Mouse (Mus musculus) forebrain, embryonic 12.5 days (tissue): ENCODE measurements around the gene Mrgprh. TPM values are rescaled to one million over a fixed set of nuclear protein-coding genes. Genes with fewer than 3 reads are reported as not detected.
"Not testable (repeated sequence)": the region's sequence is repeated elsewhere in the genome, so short reads cannot be mapped to it uniquely, and the experiment has no call there.

ENCODE experiments used
- ATAC-seq: fragments of 200-750 bp; cut with Nextera tagmentation; 2 replicates; pipeline ENCODE4 v1.8.0; 2017; ENCODE audit warnings: moderate TSS enrichment; ENCODE audit not compliant: low FRiP score
- H3K27ac ChIP-seq: fragments of 300-500 bp; sonication (generic); 2 replicates; pipeline ENCODE4 v1.5.1; 2016; ENCODE audit warnings: mild to moderate bottlenecking
- H3K27me3 ChIP-seq: fragments of 300-500 bp; sonication (generic); 2 replicates; pipeline ENCODE4 v1.6.1; 2016; ENCODE audit warnings: mild to moderate bottlenecking
- H3K36me3 ChIP-seq: fragments of 300-500 bp; sonication (generic); replicated peaks from 2 replicates; pipeline ENCODE4 v1.6.1; 2016; ENCODE audit warnings: mild to moderate bottlenecking
- H3K4me1 ChIP-seq: fragments of 300-500 bp; sonication (generic); 2 replicates; pipeline ENCODE4 v1.6.1; 2016
- H3K4me2 ChIP-seq: fragments of 300-500 bp; sonication (generic); 2 replicates; pipeline ENCODE4 v1.6.1; 2016; ENCODE audit warnings: mild to moderate bottlenecking, moderate library complexity
- H3K4me3 ChIP-seq: fragments of 300-500 bp; sonication (generic); replicated peaks from 2 replicates; pipeline ENCODE4 v1.5.1; 2016; ENCODE audit warnings: mild to moderate bottlenecking
- H3K9ac ChIP-seq: fragments of 300-500 bp; sonication (generic); 2 replicates; pipeline ENCODE4 v1.6.1; 2016; ENCODE audit warnings: mild to moderate bottlenecking
- H3K9me3 ChIP-seq: fragments of 300-500 bp; sonication (generic); 2 replicates; pipeline ENCODE4 v1.6.1; 2016
- WGBS: fragments of 180-500 bp; shearing (Covaris S2); methylation state at CpG from one replicate; pipeline ENCODE4 v1.1.7; 2016; 5-methylcytosine and 5-hydroxymethylcytosine counted together
- polyA plus RNA-seq: library from polyadenylated mRNA; unstranded; fragments of >200 nt; fragmentation: Nextera tagmentation; extraction: Ambion mirVana; gene quantifications from 2 replicates; pipeline ENCODE4 v1.2.1, GENCODE M21; 2016

The Mrgprh gene
- polyA plus RNA-seq, 1 experiment from 2014 or later: not detected

DNA sequence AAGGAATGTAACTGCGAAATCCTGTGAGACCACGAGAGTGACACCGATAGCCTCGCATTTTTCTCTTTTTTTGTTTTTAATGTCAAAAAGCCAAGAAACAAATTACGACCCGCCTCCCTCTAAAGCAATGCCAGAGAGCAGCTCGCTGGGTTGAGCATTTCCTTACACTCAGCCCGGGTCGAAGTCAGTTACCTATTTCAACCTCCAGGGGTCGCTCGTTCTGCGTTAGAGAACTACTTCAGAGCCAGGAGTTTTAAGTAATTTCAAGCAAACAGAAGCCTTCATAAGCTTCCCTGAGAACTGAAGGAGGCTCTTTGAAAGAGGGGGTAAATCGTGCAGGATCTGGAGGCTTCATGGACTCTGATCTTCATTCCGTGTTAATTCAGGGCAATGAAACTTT, 4.3 kb downstream of the Mrgprh start:
- Histone ChIP-seq H3K4me2 (peak overlapping the region; percentile 2; the same call in 1 of the 2 replicates), H3K27ac (no peak overlapping the region), H3K9me3 (no peaks in the 10 kb centered on the region), H3K36me3 (no peaks in the 10 kb centered on the region), H3K9ac (no peak overlapping the region), H3K4me1 (peaks cover 3% of the 10 kb centered on the region; the same call in 1 of the 2 replicates), H3K4me3 (no peak overlapping the region), H3K27me3 (no peaks in the 10 kb centered on the region; the same call in 1 of the 2 replicates)
- 5% methylated on average over 14 of the region's 14 CpGs for WGBS
- ATAC-seq: peak; percentile 53; the same call in 1 of the 2 replicates

DNA sequence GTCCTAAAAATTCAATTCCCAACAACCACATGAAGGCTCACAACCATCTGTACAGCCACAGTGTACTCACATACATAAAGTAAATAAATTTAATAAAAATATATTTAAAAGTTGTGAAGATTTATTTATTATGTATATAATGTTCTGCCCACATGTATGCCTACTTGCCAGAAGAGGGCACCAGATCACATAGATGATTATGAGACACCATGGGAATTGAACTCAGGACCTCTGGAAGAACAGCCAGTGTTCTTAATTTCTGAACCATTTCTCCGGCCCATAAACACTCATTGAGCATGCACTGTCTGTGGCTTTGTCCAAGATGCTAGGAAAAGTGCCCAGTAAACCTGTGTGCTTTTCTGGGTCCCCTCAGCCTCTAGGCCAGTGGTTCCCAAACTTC, 5.4 kb downstream of the Mrgprh start:
- 94% methylated on average over 1 of the region's 1 CpGs for WGBS
- no peak overlapping the region for H3K9ac ChIP-seq
- no peak overlapping the region for H3K4me2 ChIP-seq
- no peak overlapping the region for H3K4me3 ChIP-seq
- no peak for ATAC-seq
- no peak overlapping the region for H3K27ac ChIP-seq
- no peaks in the 10 kb centered on the region for H3K36me3 ChIP-seq
- peaks cover 3% of the 10 kb centered on the region; the same call in 1 of the 2 replicates for H3K4me1 ChIP-seq
- no peaks in the 10 kb centered on the region; the same call in 1 of the 2 replicates for H3K27me3 ChIP-seq
- no peaks in the 10 kb centered on the region for H3K9me3 ChIP-seq

DNA sequence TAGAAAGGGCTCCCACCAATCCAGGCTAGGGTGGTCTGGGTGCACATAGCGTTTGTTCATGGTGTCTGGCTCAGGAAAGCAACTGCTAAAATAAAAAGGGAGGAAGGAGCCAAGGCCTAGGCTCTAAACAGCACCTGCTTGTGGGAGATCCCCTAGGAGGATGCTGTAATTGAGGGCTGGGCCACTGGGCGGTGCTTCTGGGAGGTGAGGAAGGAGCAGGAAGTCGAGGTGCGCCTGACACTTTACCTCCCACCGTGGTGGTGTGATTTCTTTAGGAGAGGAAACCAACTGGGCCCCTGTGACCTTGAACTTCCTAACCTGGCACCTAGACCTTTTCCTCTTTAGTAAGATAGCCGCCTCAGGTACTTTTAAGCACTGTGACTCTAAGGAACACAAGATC, 10.8 kb downstream of the Mrgprh start:
- no peaks in the 10 kb centered on the region for H3K27me3 ChIP-seq
- H3K4me2 ChIP-seq: no peak overlapping the region
- H3K4me3 ChIP-seq: no peak overlapping the region
- H3K27ac ChIP-seq: no peak overlapping the region
- H3K9me3 ChIP-seq: no peaks in the 10 kb centered on the region
- no peak overlapping the region for H3K9ac ChIP-seq
- no peaks in the 10 kb centered on the region for H3K4me1 ChIP-seq
- 44% methylated on average over 6 of the region's 6 CpGs for WGBS
- H3K36me3 ChIP-seq: peaks cover 11% of the 10 kb centered on the region
- ATAC-seq: no peak

DNA sequence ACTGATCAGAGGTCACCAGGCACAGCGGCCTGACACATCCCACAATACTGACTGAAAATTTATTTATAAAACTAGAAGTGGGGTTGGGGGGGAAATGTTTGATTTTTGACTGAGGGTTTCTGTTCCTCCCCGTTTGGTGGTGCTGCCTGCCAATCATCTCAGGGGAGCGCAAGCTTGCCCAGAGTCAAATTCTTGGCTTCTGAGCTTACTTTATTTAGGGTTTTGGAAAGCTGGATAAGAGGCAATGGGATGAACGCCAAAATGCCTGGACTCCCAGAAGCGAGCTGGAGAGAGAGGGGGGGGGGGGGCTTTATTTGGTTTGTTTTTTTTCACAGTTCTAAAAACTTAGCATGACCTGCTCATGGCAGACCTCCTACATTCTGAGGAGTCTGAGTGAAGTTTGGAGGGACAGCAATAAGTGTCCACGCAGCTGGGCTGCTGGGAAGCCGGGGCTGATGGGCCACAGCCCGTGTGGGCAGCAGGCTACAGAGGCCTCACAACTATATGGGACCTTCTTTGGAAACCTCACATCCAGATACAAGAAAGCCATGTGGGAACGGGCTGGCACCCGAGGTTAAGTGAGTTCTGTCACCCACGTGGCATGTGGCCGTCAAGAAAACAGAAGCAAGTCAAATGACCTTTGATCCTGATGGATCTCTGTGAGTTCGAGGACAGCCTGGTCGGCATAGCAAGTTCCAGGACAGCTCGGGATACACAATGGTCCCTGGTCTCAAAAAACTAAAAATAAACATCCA, 11.4 kb downstream of the Mrgprh start:
- no peaks in the 10 kb centered on the region for H3K9me3 ChIP-seq
- peaks cover 11% of the 10 kb centered on the region for H3K36me3 ChIP-seq
- no peak overlapping the region for H3K27ac ChIP-seq
- no peaks in the 10 kb centered on the region for H3K4me1 ChIP-seq
- no peak overlapping the region for H3K9ac ChIP-seq
- no peak overlapping the region for H3K4me2 ChIP-seq
- WGBS: 87% methylated on average over 15 of the region's 15 CpGs
- ATAC-seq: no peak
- H3K4me3 ChIP-seq: no peak overlapping the region
- H3K27me3 ChIP-seq: no peaks in the 10 kb centered on the region

DNA sequence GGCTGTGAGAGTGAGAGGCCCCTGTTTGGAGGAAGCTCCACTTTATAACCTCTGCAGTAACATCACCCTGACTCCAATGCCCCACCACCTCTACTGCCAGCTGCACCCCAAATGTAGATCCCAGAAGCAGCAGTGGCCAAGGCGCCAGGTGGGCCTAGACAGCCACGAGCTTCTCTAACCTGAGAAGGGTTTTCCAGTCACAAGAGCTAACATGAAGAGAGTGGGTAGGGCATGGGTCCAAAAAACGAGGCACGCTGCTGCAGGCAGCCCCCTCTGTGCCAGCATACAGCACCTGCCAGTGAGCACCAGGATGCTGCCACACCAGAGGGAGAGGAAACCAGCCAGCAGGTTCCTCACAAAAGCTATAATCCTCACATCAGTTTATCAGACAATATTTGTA, 15.2 kb downstream of the Mrgprh start:
- WGBS: 89% methylated on average over 4 of the region's 4 CpGs

DNA sequence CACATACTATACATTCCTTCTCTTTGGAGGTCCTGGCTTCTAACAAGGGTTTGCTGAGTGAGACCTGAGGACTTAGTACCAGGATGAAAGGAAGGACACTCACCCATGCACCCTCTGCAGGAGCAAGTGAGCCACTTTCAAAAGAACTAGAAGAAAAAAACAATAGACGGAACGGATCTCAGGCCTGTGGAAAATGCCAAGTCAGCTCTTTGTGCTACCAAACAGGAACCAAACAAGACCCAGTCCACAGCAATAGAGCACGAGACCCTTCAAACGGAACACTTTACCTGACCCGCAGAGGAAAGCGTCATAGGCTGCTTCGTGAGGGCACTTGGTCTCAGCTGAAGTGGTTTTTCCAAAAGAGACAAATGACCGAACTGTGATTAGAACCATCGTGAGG, 16.2 kb downstream of the Mrgprh start:
- Histone ChIP-seq H3K4me2 (no peak overlapping the region), H3K4me3 (no peak overlapping the region), H3K36me3 (peaks cover 16% of the 10 kb centered on the region), H3K9me3 (no peaks in the 10 kb centered on the region), H3K27ac (no peak overlapping the region), H3K9ac (no peak overlapping the region), H3K4me1 (no peaks in the 10 kb centered on the region), H3K27me3 (no peaks in the 10 kb centered on the region)
- WGBS: 90% methylated on average over 9 of the region's 9 CpGs
- no peak for ATAC-seq

More for the DNA sequence above, 15.2 kb downstream of the Mrgprh start:
- Histone ChIP-seq H3K27ac (no peak overlapping the region), H3K9ac (no peak overlapping the region), H3K4me3 (no peak overlapping the region), H3K9me3 (no peaks in the 10 kb centered on the region), H3K4me2 (no peak overlapping the region), H3K36me3 (peaks cover 11% of the 10 kb centered on the region), H3K4me1 (no peaks in the 10 kb centered on the region), H3K27me3 (no peaks in the 10 kb centered on the region)
- no peak for ATAC-seq

DNA sequence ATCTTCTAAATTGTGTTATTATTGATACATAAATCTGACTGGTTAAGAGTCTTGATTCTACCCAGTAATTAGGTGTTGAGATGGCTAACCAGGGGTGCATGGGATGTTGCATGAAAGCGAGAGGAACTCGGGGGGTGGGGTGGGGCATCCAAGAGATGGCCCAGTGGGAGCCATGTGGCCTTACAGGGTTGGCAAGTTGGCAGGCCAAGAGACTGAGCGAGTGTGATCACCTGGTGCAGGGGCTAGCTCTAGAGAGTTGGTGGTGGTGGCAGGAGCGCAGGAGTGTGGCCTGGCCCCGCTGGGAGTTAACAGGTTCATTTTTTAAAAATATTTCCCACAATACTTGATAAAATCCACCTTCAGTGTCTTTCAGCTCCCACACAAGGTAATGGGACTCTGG, 21.8 kb downstream of the Mrgprh start:
- ATAC-seq: no peak
- Histone ChIP-seq H3K4me3 (no peak overlapping the region), H3K9ac (no peak overlapping the region), H3K4me1 (no peaks in the 10 kb centered on the region; the same call in 1 of the 2 replicates), H3K27me3 (no peaks in the 10 kb centered on the region), H3K9me3 (no peaks in the 10 kb centered on the region), H3K4me2 (no peak overlapping the region), H3K27ac (peak overlapping the region; percentile 56), H3K36me3 (peaks cover 23% of the 10 kb centered on the region)
- 85% methylated on average over 5 of the region's 5 CpGs for WGBS

DNA sequence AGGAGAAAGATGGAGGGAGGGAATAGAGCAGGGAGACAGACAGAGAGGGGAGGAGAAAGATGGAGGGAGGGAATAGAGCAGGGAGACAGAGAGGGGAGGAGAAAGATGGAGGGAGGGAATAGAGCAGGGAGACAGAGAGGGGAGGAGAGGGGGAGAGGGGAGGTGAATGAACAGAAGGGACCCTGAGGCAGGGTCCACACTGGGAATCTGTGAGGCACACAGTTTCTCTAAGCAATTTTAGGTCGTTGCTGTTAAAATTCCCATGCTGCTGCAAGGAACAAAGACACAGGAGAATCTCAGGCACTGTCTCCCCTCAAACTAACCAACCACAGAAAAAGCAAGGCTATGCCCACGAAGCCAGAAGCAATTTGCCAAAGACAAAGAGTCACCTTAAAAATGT, 22.8 kb downstream of the Mrgprh start:
- not testable (repeated sequence) for H3K9me3 ChIP-seq, ATAC-seq, H3K4me2 ChIP-seq, H3K4me3 ChIP-seq, H3K27me3 ChIP-seq, H3K9ac ChIP-seq, H3K4me1 ChIP-seq
- 33% methylated on average over 2 of the region's 2 CpGs for WGBS
- Histone ChIP-seq H3K36me3 (peaks cover 23% of the 10 kb centered on the region), H3K27ac (peak overlapping the region; percentile 59; the same call in 1 of the 2 replicates)

DNA sequence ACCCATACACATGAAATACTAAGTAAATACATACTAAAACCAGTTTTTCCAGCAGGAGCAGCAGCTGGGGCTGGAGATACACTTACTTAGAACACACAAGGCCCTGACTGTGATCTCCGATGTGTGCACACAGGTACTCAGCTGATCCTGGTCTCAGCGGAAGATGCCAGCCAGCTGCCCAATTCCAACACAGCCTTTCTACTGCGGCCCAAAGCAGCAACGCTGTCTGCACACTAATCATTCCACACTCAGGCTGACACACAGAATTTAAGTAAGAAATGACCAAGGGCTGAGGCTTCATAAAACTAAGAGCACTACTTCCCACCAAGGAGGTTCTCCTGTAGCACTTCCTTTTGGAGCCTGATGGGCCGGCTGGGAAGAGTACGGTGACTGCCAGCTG, 26.5 kb downstream of the Mrgprh start:
- Histone ChIP-seq H3K4me1 (peaks cover 11% of the 10 kb centered on the region), H3K9ac (no peak overlapping the region), H3K27me3 (no peaks in the 10 kb centered on the region), H3K36me3 (peaks cover 29% of the 10 kb centered on the region), H3K4me2 (no peak overlapping the region), H3K4me3 (no peak overlapping the region), H3K9me3 (no peaks in the 10 kb centered on the region), H3K27ac (no peak overlapping the region)
- WGBS: 96% methylated on average over 6 of the region's 6 CpGs
- no peak for ATAC-seq

DNA sequence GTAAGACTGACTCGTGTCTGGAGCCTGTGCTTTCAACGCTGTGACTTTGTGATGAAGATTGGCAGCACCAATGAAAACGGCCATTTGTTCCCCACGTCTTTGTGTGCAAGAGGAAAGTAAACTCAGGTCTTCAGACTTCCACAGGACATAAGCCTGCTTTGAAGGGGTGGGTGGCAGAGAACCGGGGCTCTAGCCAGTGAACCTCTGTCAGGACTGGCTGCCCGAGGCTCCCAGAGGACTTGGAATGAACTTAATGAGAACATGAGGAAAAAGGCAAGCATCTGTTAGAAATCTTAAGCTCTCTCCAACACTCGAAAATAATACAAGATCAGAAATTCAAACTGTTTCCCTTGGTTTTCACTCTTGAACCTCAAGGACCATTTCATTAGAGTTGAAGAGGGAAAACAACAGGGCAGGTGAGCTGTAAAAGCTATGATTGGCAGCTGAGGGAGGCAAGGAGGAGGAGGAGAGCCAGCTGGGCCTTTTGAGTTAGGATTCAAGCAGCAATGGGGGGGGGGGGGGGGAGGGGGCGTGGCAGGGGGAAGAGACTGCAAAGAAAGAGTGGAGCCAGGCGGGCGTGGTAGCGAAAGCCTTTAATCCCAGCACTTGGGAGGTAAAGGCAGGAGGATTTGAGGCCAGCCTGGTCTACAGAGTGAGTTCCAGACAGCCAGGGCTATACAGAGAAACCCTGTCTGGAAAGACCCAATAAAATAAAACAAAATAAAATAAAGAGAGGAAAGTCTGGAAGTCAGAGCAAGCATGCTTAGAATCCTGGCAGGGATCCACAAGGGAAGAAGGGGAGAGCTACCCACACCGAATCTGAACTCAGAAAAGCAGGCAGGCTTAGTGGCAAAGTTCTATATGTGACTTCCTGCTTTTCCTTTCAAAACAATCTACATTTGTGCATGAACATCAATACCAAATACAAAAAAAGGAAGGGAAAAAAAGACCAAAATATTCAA, 27.8 kb downstream of the Mrgprh start:
- no peaks in the 10 kb centered on the region for H3K27me3 ChIP-seq
- ATAC-seq: peak; percentile 69; the same call in 1 of the 2 replicates
- peaks cover 11% of the 10 kb centered on the region for H3K4me1 ChIP-seq
- H3K9me3 ChIP-seq: no peaks in the 10 kb centered on the region
- H3K4me3 ChIP-seq: no peak overlapping the region
- H3K27ac ChIP-seq: peak overlapping the region; percentile 79
- WGBS: 17% methylated on average over 11 of the region's 12 CpGs
- no peak overlapping the region for H3K4me2 ChIP-seq
- H3K36me3 ChIP-seq: peaks cover 29% of the 10 kb centered on the region
- 0 out of 2 replicates have a peak overlapping the region, but pooled peaks have one; percentile 29 for H3K9ac ChIP-seq

DNA sequence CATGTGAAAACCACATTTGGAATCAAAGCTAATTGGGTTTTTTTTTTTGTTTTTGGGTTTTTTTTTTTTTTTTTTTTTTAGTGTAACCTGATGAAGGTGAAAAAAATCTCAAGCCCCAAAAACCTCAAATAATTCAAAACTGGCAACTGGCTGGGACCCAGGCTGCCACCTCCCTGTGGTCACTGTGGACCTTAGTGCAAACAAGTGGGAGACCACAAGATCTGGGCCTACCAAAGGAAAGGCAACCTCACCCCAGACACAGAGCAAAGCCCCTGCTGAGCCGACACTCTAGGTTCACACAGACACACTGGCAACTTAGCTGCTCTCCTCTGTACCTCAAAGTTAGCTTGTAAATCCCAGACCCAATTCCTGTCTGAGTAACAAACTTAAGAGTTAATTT, 28.5 kb downstream of the Mrgprh start:
- Histone ChIP-seq H3K9ac (no peak overlapping the region), H3K4me1 (peaks cover 11% of the 10 kb centered on the region), H3K9me3 (no peaks in the 10 kb centered on the region), H3K36me3 (peaks cover 29% of the 10 kb centered on the region), H3K27me3 (no peaks in the 10 kb centered on the region), H3K4me2 (no peak overlapping the region), H3K27ac (no peak overlapping the region), H3K4me3 (no peak overlapping the region)
- no peak for ATAC-seq
- WGBS: 64% methylated on average over 1 of the region's 1 CpGs

DNA sequence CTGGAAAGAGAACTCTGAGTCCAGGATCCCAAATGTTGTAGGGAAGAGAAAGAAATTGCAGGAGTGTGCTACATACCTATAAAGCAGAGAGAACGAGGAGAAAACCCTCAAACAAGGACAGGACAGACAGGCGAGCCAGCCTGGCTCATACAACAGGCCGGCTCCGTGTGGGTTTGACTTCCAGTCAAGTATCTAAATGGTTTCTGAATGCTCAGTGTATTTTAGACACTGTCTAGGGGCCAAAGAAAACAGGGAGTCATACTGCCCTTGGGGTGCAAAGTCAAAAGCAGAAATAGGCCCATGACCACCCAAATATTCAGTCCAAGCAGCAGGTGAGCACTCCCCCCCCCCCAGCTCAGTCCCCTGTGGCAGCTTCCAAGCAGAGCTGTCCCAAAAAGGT, 30.0 kb downstream of the Mrgprh start:
- peaks cover 11% of the 10 kb centered on the region for H3K4me1 ChIP-seq
- WGBS: 87% methylated on average over 4 of the region's 4 CpGs

More for the DNA sequence above, 30.0 kb downstream of the Mrgprh start:
- ATAC-seq: no peak
- Histone ChIP-seq H3K36me3 (peaks cover 30% of the 10 kb centered on the region), H3K27ac (no peak overlapping the region), H3K27me3 (no peaks in the 10 kb centered on the region), H3K9me3 (no peaks in the 10 kb centered on the region), H3K4me3 (no peak overlapping the region), H3K9ac (no peak overlapping the region), H3K4me2 (no peak overlapping the region)
